Mouse (Mus musculus) A20 (cell line): Measurements from ENCODE around the gene Crtc2.

Source experiments
- DNase-seq: peaks from one replicate; pipeline ENCODE4 v3.0.0-alpha.2; 2011; ENCODE audit warnings: low read depth, low spot score

Gene Crtc2

DNA sequence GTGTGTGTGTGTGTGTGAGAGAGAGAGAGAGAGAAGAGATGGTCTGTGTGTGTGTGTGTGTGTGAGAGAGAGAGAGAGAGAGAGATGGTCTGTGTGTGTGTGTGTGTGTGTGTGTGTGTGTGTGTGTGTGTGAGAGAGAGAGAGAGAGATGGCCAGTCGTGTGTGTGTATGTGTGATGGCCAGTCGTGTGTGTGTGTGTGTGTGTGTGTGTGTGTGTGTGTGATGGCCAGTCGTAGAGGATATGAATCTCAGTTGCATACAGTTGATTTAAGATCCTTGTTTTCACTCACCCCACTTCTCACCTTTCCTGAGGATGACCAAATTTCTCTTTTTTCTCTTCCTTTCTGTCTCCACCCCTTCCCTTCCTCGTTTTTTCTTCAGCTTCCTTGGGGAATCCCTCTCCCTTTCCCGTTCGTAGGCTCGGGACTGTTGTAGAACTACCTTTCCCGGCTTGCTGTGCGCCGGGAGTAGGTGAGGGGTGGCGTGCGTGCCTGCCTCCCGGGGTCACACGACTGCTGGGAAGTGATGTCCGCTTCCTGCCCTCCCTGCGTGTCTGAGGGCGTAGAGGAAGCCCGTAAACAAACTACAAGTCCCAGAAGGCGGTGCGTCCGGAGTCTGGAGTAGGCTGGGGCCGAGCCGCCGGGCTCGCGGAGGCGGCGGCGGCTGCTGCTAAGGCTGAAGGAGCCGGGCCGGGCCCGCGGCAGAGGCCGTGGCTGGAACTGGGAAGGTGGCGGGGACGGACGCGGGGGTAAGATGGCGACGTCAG lies at the start of gene Crtc2:
Gene Crtc2 (plus strand): TSS at position 511 of the 766 bp plus-strand sequence.
- DNase-seq = peak; percentile 96

DNA sequence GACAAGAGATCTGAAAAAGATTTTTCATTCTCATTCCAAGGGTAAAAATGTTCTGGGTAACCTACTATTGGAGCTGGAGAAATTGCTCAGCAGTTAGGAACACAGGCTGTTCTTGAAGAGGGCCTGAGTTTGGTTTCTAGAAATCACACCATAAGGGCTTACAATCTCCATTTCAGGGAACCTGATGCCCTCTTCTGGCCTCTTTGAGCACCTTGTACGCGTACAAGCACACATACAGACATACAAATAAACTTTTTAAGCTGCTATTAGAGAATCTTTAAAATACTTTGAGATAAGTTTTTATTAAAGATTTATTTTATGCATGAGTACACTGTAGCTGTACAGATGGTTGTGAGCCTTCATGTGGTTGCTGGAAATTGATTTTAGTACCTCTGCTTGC lies 49.4 kb upstream of the Crtc2 start:
- DNase-seq = peak; percentile 30

DNA sequence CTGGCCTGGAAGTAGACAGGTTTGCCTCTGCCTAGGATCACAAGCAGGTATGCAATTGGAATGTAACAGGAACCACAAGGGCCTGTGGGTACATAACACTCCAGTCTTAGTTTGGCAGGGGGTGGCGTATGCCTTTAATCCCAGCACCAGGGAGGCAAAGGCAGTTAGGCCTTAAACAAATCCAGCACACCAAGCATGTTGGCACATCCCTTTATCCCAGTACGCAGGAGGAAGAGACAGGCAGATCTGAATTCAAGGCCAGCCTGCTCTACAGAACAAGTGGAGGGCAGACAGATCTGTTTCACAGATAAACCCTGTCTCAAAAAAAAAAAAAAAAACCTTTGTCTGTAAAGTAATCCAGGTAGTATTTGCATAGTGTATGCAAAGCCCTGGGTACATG lies 45.3 kb upstream of the Crtc2 start:
- DNase-seq = no peak

DNA sequence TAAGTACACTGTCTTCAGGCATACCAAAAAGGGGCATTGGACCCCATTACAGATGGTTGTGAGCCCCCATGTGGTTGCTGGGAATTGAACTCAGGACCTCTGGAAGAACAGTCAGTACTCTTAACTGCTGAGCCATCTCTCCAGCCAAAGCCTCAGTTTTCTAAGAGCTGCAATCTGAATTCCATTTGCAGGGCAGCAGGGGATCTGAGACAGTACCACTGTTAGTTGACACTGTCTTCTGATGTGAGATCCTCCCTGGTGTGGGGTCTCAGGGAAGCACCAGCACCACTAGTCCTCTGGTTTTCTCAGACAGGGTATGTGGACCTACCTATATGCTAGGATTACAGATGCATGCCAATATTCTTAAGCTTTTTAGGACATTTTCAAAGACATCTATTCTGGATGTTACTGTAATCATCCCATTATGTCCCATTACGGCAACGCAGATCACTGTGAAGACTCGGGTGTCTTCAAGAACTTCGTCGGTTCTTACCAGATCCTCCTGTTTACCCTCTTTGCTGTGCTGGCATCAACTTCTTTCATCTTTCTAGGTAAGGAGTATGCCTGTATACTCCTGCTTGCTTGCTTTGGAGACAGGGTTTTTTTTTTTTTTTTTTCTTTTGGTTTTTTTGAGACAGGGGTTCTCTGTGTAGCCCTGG lies 43.9 kb upstream of the Crtc2 start:
- peak; percentile 30 for DNase-seq

DNA sequence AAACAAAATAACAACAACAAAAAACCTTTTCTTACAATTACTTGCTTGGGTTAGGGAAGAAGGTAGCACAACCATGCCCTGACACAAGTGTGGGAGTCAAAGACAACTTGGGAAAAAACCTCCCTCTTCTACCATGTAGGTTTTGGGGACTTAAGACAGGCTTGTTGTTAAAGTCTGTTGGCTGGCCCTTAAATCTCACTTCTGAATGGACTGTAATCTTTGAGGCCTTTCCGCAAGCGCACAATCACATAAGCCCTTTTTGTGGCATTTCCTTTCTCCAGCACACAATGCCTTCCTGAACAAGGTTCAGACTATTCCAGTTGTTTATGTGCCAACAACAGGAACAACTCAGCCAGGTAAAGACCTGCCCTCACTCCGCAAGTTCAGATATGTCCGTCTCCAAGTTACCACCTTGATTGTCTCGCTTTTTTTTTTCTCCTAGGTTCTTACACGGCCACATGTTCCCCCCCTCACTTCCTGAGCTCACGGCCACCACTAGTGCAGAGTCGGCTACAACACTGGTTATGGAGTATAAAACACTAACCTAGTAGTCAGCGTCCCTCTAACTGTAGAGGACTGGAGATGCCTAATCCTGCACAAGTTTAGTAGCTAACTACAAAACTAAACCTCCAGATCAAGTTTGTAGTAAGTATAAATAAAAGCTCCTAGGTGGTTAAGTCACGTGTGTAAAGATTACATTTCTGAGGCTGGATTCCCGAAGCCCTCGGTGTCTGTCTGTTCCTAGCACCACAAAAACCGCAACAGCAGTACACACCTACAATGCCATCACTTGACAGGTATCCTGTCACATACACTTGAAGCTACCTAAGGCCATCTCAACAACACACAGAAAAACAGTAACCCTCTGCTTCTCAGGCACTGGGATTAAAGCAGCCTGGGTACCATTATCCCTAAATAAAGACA lies 42.2 kb upstream of the Crtc2 start:
- no peak for DNase-seq

DNA sequence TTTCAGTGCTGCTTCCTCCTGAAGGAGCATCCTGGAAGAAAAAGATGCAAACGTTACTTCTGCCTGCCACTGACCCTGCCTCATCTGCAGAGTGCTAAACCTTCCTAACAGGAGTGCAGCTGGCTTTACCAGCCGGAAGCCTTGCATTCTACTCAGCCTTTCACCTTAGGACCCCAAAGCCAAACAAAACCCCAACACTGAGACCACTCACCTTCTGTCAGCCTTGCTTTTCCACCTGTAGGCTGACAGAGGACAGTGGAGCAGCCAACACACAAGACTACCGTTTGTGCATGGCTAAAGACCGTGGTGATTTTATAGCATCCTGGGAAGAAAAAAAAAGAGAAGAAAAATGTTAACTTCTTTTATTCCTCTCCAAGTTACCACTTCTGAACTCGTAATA lies 41.2 kb upstream of the Crtc2 start:
- no peak for DNase-seq

DNA sequence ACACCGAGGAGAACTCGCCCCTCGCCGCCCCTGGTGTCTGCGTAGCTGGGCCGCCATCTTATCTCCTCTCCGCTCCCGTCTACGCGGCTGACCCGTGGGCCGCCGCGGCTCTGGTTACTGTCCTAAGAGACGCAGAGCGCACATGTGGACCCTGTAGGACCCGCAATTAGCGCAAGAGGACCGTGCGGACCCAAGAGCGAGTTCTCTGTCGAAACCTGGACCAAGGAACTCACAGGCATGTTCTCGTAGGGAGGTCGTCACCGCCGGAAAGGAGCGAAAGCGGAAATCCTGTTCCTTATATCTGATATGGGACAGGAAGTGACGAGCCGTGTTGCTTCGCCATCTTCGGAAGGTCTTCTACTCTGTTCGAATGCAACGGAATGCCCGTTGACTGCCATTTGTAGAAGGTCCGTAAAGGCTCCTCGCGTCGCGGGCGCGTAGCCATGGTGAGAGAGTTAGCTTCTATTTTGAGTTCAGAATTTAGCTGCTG lies 40.5 kb upstream of the Crtc2 start, which contains the start of the genes Rps27 and Rab13:
Gene Rps27 (minus strand): TSS at position 275 of the 490 bp plus-strand sequence.
Gene Rab13 (plus strand): TSS at position 319 of the 490 bp plus-strand sequence.
- DNase-seq = peak; percentile 95

DNA sequence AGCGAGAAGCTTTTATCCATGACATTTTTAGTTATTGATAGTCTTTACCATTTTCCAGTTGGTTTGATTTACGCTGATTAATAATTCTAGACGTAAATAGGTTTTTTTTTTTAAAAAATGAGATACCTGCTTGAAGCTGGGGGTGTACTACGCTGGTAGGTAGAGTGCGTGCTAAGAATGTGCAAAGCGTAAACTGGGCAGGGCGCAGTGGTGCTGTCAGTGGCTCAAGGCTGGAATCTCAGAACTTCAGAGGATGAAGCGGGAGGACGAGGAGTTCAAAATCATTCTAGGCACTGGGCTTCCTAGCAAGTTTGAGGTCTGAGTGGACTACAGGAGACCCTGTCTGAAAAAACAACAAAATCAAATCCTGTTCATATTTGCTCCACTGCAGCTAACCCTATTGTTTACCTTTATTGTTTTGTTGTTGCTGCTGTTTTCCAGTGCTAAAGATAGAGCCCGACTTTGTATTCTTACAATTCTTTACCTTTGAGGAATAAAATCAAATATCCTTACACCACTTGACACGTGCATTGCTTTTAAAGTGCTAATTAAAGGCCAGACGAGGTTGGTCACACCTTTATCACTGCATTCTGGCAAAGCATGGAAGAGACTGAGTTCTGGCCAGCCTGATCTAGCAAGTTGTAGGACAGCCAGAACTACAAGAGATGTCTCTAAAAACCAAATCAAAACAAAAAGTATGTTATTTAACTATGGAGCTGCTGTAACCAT lies 39.8 kb upstream of the Crtc2 start:
- no peak for DNase-seq

DNA sequence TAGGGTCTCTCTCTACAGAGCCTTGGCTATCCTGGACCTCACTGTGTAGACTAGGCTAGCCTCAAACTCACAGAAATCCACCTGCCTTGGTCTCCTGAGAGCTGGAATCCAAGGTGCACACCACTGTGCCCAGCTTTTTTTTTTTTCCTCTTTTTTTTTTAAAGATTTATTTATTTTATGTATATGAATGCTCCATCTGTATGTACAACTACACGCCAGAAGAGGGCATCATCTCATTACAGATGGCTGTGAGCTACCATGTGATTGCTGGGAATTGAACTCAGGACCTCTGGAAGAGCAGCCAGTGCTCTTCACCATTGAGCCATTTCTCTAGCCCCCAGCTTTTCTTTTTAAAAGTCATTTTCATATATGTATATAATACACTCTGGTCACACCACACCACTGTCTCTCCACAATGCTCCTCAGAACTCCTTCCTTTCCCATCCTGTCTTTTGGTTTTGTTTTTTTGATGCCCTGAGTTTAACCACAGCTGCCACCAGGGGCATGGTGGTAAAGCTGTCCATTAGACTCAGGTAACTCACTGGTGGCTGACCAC lies 38.1 kb upstream of the Crtc2 start:
- peak; percentile 59 for DNase-seq

DNA sequence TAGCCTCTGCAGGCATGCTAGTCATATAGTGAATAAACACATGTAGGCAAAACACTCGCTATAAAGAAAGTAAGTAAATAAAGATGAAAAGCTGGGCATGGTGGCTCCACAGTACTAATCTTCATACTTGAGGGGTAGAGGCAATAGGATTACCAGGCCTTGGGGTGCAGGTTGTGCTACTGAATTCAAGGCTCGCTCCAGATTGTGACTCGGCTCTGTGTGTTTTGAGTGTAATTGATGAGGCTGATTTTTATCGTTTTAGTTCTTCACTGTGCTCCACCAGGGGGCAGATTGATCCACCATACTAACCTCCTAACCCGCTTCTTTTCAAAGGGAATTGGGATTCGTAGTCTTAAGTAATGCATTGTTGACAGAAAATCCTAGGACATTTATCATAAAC lies 33.9 kb upstream of the Crtc2 start:
- peak; percentile 75 for DNase-seq

DNA sequence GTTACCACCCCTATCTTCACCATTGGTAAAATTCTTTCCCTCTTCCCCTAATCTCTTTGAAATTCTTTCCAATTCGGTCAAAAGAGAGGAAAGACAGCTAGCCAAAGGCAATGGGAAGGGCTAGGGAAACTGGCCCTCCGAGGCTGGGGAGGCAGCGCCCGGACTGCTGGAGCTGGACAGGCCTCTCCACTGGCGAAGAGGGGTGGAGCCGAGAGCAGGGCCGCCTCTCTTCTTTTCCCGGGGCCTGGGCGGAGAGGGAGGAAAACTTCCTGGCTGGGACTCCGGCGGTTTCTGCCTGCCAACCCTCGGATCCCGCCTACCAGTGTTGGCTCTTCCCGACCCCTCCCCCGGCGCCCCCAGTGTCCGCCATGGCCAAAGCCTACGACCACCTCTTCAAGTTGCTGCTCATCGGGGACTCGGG lies 33.4 kb upstream of the Crtc2 start:
- DNase-seq = no peak

DNA sequence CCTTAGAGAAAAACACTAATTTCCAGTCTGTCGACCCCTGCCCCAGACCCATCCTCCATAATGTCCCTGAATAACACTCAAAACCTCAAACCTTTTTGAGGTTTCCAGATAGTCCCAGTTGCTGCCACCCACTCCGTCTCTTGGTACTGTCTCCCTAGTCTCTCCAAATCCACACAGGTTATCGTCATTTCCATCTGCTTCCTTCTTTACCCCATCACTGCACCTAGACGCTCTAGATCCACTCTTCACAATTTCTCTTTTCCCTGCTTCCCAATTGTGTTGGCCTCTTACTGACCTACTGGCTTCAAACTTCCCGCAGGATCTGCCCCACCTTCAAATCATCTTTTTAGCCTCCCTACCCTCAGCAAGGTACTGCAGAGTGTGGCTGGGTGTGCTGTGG lies 32.8 kb upstream of the Crtc2 start:
- DNase-seq = no peak

DNA sequence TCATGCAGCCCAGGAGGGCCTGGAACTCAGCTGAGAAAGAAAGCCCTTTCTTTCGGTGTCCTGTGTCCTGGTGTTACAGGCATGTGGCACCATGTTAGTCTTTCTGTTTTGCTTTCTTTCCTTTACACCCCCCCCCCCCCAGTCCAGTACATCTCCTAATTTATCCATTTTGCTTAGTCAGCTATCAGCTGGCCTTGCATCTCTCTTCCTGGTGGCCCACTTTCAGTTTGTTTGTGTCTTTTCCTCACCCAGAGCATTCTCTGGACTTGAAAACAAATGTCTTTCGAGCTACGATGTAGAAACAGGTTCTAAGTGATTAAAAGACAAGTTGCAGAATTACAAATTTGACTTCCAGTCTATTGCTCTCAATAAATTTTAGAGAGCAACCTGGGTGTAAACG lies 31.5 kb upstream of the Crtc2 start:
- DNase-seq = no peak

DNA sequence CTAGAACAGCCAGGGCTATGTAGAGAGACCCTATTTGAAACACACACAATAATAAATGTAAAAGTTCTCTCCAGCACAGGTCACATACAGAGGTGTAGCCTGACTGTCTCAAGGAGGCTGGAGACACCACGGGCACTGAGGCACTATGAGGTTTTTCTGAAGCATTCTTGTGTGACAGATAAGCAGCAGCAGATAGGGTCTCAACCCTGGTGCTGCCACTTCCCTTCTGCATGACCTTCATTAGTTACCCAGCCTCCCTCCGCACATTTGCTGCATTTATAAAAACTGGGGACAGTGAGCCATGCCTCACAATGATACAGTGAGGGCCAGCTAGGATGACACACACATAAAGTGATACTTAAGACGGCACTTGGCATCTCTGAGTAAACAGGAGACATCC lies 31.0 kb upstream of the Crtc2 start:
- DNase-seq = no peak

DNA sequence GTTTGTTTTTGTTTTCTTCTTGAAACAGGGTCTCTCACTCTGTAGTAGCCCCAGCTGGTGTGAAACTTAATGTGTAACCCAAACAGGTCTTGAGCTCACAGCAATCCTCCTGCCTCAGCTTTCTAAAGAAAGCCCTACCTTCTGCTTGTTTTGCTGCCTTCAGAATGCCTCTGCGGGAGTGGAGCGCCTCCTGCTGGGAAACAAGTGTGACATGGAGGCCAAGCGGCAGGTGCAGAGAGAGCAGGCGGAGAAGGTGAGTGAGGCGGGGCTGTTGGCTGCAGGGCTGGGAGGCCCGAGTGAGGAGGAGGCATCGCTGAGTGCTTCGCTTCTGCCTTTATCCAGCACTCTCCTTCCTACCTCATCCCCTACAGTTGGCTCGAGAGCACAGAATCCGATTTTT lies 29.6 kb upstream of the Crtc2 start:
- DNase-seq = no peak

DNA sequence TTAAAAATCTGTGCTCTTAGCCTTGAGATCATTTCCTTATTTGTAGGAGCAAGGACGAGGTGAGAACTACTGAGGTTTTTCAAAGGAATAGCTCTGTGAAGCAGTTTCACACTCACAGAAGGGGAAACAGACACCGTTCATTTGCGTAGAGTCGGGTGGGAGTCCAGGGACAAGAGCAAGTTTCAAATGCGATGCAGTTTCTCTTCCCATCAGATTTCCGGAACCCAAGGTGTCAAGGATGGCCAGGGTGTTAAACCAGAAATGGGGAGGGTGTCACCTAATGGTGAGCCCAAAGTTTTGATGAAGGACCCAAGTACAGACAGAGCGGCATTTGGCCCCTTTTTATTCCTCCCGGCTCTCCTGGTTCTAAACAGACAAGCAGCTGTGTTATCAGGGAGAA lies 22.9 kb upstream of the Crtc2 start:
- DNase-seq = no peak

DNA sequence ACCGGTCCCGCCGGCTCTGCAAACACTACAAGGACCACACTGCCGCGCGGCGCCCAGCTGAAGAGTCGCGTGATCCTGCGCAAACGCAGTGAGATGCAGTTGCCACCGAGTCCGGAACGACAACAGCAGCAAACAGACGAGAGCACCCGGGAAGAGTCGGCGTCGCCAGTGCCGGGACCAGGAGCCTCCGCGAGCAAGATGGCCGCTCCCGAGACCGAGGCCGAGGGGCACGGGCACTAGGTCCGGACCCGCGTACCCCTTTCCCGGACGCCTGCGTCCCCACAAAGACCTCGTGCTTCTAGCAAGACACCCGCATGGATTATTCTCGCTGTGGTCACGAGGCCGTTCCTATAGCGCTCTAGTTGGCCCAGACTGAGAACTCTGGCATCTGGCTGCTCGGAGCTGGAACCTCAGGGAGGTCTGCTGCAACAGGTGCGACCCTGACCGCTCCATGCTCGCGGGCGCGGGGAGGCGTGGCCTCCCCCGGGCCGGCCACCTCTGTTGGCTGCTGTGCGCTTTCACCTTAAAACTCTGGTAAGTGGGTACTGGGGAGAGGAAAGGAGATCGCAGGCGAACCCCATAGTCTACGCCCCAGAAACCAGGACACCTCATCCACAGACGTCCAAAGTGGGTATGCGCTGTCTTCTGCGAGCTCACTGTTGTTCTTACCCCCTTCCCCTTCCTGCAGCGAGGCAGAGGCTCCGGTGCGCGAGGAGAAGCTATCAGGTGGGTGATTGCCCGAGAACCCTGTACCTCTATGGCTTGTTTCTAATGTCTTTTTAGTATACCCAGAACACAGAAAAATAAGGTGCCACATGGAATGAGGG lies 22.2 kb upstream of the Crtc2 start, which contains the start of gene Jtb:
Gene Jtb (plus strand): TSS at position 91 of the 827 bp plus-strand sequence.
- peak; percentile 97 for DNase-seq

DNA sequence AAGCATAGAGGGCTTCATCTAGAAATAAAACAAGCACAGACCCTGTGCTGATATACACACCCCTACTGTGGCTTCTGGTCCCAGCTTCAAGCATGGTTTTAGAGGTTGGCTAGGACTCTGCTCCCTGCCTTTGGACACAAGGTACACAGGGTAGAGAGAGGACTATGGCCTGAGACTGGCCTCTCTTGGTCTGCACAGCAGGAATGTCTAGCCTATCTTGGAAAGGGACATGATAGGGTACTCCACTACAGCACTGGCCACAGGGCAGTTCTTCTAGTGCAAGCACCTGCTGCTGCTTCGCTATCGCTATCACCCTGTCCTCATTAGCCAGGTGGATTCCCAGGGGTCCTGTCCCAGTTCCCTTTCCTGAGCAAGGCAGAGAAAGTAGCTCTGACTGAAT lies 12.7 kb upstream of the Crtc2 start:
- DNase-seq = peak; percentile 42

DNA sequence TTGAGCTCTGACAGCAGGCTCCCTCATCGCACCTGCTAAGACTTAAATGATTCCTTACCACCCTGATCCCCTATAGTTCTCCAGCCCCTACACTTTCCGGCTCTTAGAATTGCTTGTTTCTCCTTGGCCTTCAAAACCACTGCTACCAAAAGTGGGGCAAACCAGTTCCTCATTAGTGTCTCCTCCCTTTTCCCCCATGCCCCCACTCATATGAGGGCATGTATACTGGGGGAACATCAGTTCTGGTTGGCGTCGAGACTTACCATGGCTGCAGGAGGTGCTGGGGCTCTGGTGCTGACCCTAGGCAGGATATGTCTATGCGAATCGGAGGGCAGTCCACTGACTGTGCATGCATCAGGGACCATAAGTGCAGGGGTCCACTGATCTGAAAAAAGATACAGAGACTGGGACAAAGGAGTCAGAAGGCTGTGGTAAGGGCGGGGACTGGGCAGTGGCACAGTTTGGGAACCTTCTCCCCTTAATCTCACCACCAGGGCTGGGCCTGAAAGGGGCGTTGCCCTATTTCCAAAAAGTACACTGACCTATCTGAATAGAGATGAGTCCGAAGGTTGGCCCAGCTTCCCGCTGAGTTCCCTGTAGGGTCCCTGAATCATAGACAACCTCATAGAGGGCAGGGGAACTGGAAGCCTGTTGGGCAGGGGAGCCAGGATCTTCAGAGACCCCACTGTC lies 12.1 kb upstream of the Crtc2 start:
- no peak for DNase-seq
